In the genomic region with DNA sequence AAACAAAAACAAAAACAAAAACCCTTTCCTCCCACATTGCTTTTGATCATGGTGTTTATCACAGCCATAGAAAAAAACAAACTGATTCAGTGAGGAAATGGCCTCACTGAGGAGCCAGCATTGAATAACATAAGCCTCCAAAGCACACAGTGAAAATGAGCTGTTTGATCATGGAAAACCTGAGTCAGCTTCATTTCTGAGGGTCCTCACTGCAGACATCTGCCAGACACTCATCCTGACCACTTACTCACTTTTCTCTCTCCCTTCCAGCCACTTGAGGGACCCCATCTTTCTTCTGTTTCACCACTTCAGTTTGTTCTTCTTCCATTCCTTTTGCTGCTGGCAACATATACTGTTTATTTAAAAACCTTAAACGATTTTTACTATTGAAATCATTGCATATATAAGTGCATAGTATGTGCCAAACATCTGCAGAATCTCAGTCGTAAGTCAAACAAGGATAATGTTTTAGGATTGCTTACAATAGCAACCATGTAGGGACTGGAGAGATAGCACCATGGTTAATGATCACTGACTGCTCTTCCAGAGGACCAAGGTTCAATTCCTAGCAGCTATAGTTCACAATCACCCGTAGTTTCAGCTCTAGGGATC, we compare ENCODE assay signal across 26 mouse cellular contexts. TPM values are rescaled to one million over a fixed set of nuclear protein-coding genes. Genes with fewer than 3 reads are reported as not detected.
A peak's percentile ranks its signal among the peaks of the same experiment; 100 is the strongest.
DNase-seq lines count a peak whose midpoint lies in the region; ATAC-seq and TF ChIP-seq lines count a peak whose summit lies in the region.
"Had no signal": no experiment of that assay in that cellular context is flagged by ENCODE, and none has a peak within 500 bp of the region (broad histone marks: within the 10 kb centered on the region; RNA-seq: fewer than 3 reads in every experiment).

No protein-coding gene starts in this region.

- TF ChIP-seq CTCF in lung, embryonic 14.5 days (IDR thresholded peaks at IDR 0.05; ENCODE audit: low read depth) = no peak
- TF ChIP-seq CTCF in stomach, postnatal 0 days (IDR thresholded peaks at IDR 0.05; ENCODE audit: low read depth) = no peak

- no peaks in the 10 kb centered on the region for H3K9me3 ChIP-seq in embryonic facial prominence, embryonic 14.5 days (ENCODE audit: control insufficient read depth, low read length)
- H3K9me3 ChIP-seq in embryonic facial prominence, embryonic 10.5 days = no peaks in the 10 kb centered on the region
- no peaks in the 10 kb centered on the region for H3K9me3 ChIP-seq in lung, embryonic 14.5 days (ENCODE audit: low read depth, low read length)
- no peaks in the 10 kb centered on the region for H3K9me3 ChIP-seq in stomach, embryonic 14.5 days (ENCODE audit: control insufficient read depth, low read depth, low read length)
- H3K9me3 ChIP-seq in stomach, postnatal 0 days (ENCODE audit: control insufficient read depth, low read length) = no peaks in the 10 kb centered on the region
- H3K9me3 ChIP-seq: embryonic facial prominence, embryonic 15.5 days; forebrain, embryonic 10.5 days; heart, embryonic 13.5 days; hindbrain, embryonic 15.5 days had no signal

- no peaks in the 10 kb centered on the region for H3K27me3 ChIP-seq in embryonic facial prominence, embryonic 14.5 days (replicated peaks; ENCODE audit: control insufficient read depth, insufficient read depth, low read length)
- no peaks in the 10 kb centered on the region for H3K27me3 ChIP-seq in embryonic facial prominence, embryonic 10.5 days (replicated peaks; ENCODE audit: low read depth, poor library complexity, severe bottlenecking)
- H3K27me3 ChIP-seq in lung, embryonic 14.5 days (ENCODE audit: insufficient read depth, low read length) = no peaks in the 10 kb centered on the region
- no peaks in the 10 kb centered on the region for H3K27me3 ChIP-seq in stomach, embryonic 14.5 days (ENCODE audit: control insufficient read depth, insufficient read depth, low read length)
- H3K27me3 ChIP-seq in stomach, postnatal 0 days (ENCODE audit: control insufficient read depth, insufficient read depth, low read length) = no peaks in the 10 kb centered on the region
- H3K27me3 ChIP-seq: embryonic facial prominence, embryonic 15.5 days; heart, embryonic 13.5 days; hindbrain, embryonic 15.5 days had no signal

- no peaks in the 10 kb centered on the region for H3K4me1 ChIP-seq in embryonic facial prominence, embryonic 14.5 days (ENCODE audit: control insufficient read depth, insufficient read depth, low read length)
- H3K4me1 ChIP-seq in embryonic facial prominence, embryonic 10.5 days = no peaks in the 10 kb centered on the region
- no peaks in the 10 kb centered on the region for H3K4me1 ChIP-seq in lung, embryonic 14.5 days (ENCODE audit: insufficient read depth)
- H3K4me1 ChIP-seq in stomach, embryonic 14.5 days (ENCODE audit: control insufficient read depth, insufficient read depth, low read length) = peaks cover 3% of the 10 kb centered on the region; the same call in 1 of the 2 replicates
- no peaks in the 10 kb centered on the region for H3K4me1 ChIP-seq in stomach, postnatal 0 days (replicated peaks; ENCODE audit: control insufficient read depth, insufficient read depth)
- H3K4me1 ChIP-seq: embryonic facial prominence, embryonic 15.5 days; forebrain, embryonic 10.5 days; heart, embryonic 13.5 days; hindbrain, embryonic 15.5 days had no signal

- peak; percentile 45 for DNase-seq in embryonic facial prominence, embryonic 14.5 days (ENCODE audit: low spot score)
- DNase-seq in embryonic facial prominence, embryonic 10.5 days (ENCODE audit: low spot score) = no peak
- peak; percentile 69 for DNase-seq in lung, embryonic 14.5 days
- DNase-seq in lung, adult 18-20 months = no peak
- no peak for DNase-seq in stomach, postnatal 0 days (ENCODE audit: low spot score)
- peak; percentile 24 for DNase-seq in yolk sac, embryonic 10.5 days (ENCODE audit: low spot score)
- DNase-seq in gastrocnemius, postnatal 4 days (ENCODE audit: low spot score in 2 of 2) = no peak
- DNase-seq: adrenal gland, postnatal 14 days; B cell, adult 2 months; cerebellum, adult 18-20 months; cerebellum, adult 9-11 months; cerebellum, postnatal 36 days; gastrocnemius, adult 2 months; gastrocnemius, postnatal 25 days; heart, adult 18-20 months; heart, postnatal 36 days had no signal

- no peak overlapping the region for H3K9ac ChIP-seq in embryonic facial prominence, embryonic 14.5 days (ENCODE audit: low read depth, low read length)
- no peak overlapping the region for H3K9ac ChIP-seq in lung, embryonic 14.5 days
- no peak overlapping the region for H3K9ac ChIP-seq in stomach, embryonic 14.5 days (replicated peaks; ENCODE audit: low read depth, low read length)
- no peak overlapping the region for H3K9ac ChIP-seq in stomach, postnatal 0 days (ENCODE audit: low read length)
- H3K9ac ChIP-seq: embryonic facial prominence, embryonic 15.5 days; heart, embryonic 13.5 days; hindbrain, embryonic 15.5 days had no signal

- H3K27ac ChIP-seq in embryonic facial prominence, embryonic 14.5 days (replicated peaks; ENCODE audit: low read depth, low read length) = no peak overlapping the region
- H3K27ac ChIP-seq in embryonic facial prominence, embryonic 10.5 days (replicated peaks) = no peak overlapping the region
- H3K27ac ChIP-seq in lung, embryonic 14.5 days (ENCODE audit: low read depth) = peak overlapping the region; percentile 65
- H3K27ac ChIP-seq in stomach, embryonic 14.5 days (ENCODE audit: low read length) = peak overlapping the region; percentile 27; the same call in 1 of the 2 replicates
- no peak overlapping the region for H3K27ac ChIP-seq in stomach, postnatal 0 days (replicated peaks)
- H3K27ac ChIP-seq: embryonic facial prominence, embryonic 15.5 days; forebrain, embryonic 10.5 days; gastrocnemius, adult 2 months; heart, embryonic 13.5 days; hindbrain, embryonic 15.5 days had no signal

- H3K36me3 ChIP-seq in embryonic facial prominence, embryonic 14.5 days (ENCODE audit: control insufficient read depth, insufficient read depth, low read length) = no peaks in the 10 kb centered on the region
- no peaks in the 10 kb centered on the region for H3K36me3 ChIP-seq in embryonic facial prominence, embryonic 10.5 days (replicated peaks)
- no peaks in the 10 kb centered on the region for H3K36me3 ChIP-seq in lung, embryonic 14.5 days (ENCODE audit: insufficient read depth)
- H3K36me3 ChIP-seq in stomach, embryonic 14.5 days (ENCODE audit: control insufficient read depth, insufficient read depth, low read length) = no peaks in the 10 kb centered on the region
- no peaks in the 10 kb centered on the region for H3K36me3 ChIP-seq in stomach, postnatal 0 days (ENCODE audit: control insufficient read depth, insufficient read depth, low read length)
- H3K36me3 ChIP-seq: embryonic facial prominence, embryonic 15.5 days; forebrain, embryonic 10.5 days; heart, embryonic 13.5 days; hindbrain, embryonic 15.5 days had no signal

- ATAC-seq in embryonic facial prominence, embryonic 14.5 days (ENCODE audit: low read depth) = no peak
- peak; percentile 86 for ATAC-seq in lung, embryonic 14.5 days (ENCODE audit: insufficient read depth)
- no peak; the same call in 1 of the 2 replicates for ATAC-seq in stomach, embryonic 14.5 days (ENCODE audit: insufficient number of reproducible peaks, insufficient read depth, low FRiP score, low read depth)
- ATAC-seq in stomach, postnatal 0 days (ENCODE audit: low FRiP score, low TSS enrichment) = no peak
- ATAC-seq: activated CD4-positive, CD25-positive, alpha-beta regulatory T cell, adult 4 months; CD4-positive, CD25-positive, alpha-beta regulatory T cell, adult 4 months; forebrain, embryonic 14.5 days had no signal

- 63% methylated on average over 3 of the region's 3 CpGs for WGBS in embryonic facial prominence, embryonic 14.5 days
- WGBS in embryonic facial prominence, embryonic 10.5 days = 81% methylated on average over 3 of the region's 3 CpGs
- 41% methylated on average over 3 of the region's 3 CpGs for WGBS in lung, embryonic 14.5 days
- WGBS in stomach, embryonic 14.5 days = 38% methylated on average over 3 of the region's 3 CpGs
- 39% methylated on average over 3 of the region's 3 CpGs for WGBS in stomach, postnatal 0 days

- TF ChIP-seq EP300 in stomach, postnatal 0 days (optimal IDR thresholded peaks at IDR 0.05) = no peak

- no peak overlapping the region for H3K4me3 ChIP-seq in embryonic facial prominence, embryonic 14.5 days (ENCODE audit: low read depth, low read length)
- H3K4me3 ChIP-seq in embryonic facial prominence, embryonic 10.5 days = no peak overlapping the region
- no peak overlapping the region for H3K4me3 ChIP-seq in lung, embryonic 14.5 days (ENCODE audit: low read depth, low read length)
- H3K4me3 ChIP-seq in stomach, embryonic 14.5 days (ENCODE audit: low read depth, low read length) = no peak overlapping the region
- H3K4me3 ChIP-seq in stomach, postnatal 0 days (ENCODE audit: low read depth, low read length) = no peak overlapping the region
- H3K4me3 ChIP-seq: embryonic facial prominence, embryonic 15.5 days; erythroblast, embryonic 14.5 days; forebrain, embryonic 10.5 days; gastrocnemius, adult 2 months; heart, embryonic 13.5 days; hindbrain, embryonic 15.5 days had no signal

- H3K4me2 ChIP-seq in embryonic facial prominence, embryonic 14.5 days (ENCODE audit: low read depth, low read length) = no peak overlapping the region
- H3K4me2 ChIP-seq in lung, embryonic 14.5 days = no peak overlapping the region
- no peak overlapping the region for H3K4me2 ChIP-seq in stomach, embryonic 14.5 days (replicated peaks; ENCODE audit: low read depth, low read length)
- H3K4me2 ChIP-seq in stomach, postnatal 0 days (replicated peaks; ENCODE audit: low read depth) = no peak overlapping the region
- H3K4me2 ChIP-seq: embryonic facial prominence, embryonic 15.5 days; heart, embryonic 13.5 days; hindbrain, embryonic 15.5 days had no signal

RNA-seq across cellular contexts. Expression of gene Dab2, which starts 32.3 kb away (rescaled TPM):
- polyA plus RNA-seq in embryonic facial prominence, embryonic 14.5 days (2014; fragmentation: Nextera tagmentation; extraction: Ambion mirVana) = 100 and 102 TPM in 2 replicates
- 40.2 and 47.5 TPM in 2 replicates for polyA plus RNA-seq in embryonic facial prominence, embryonic 10.5 days (2016; fragmentation: Nextera tagmentation; extraction: Ambion mirVana)
- polyA plus RNA-seq in lung, embryonic 14.5 days (2014; fragmentation: Nextera tagmentation; extraction: Ambion mirVana) = 50.0 and 53.2 TPM in 2 replicates
- 65.9 and 66.0 TPM in 2 replicates for polyA plus RNA-seq in stomach, embryonic 14.5 days (2014; fragmentation: Nextera tagmentation; extraction: Ambion mirVana)
- 16.1 and 16.9 TPM in 2 replicates for polyA plus RNA-seq in stomach, postnatal 0 days (2015; fragmentation: Nextera tagmentation; extraction: Ambion mirVana)
- total RNA-seq in gastrocnemius, postnatal 4 days (2021) = 10 to 100 TPM; 94.6 to 96.1 TPM
- total RNA-seq: MEL had no signal
- polyA plus RNA-seq: CD4-positive, CD25-positive, alpha-beta regulatory T cell, adult 4 months; erythroblast, embryonic 14.5 days had no signal

Comparison
In these comparisons a context has a peak if more than half of its experiments do, and no peak if none do; other contexts are left out.
1. DNase-seq: peak in embryonic facial prominence, embryonic 14.5 days (single experiment), lung, embryonic 14.5 days (single experiment) and yolk sac, embryonic 10.5 days (single experiment); none in embryonic facial prominence, embryonic 10.5 days (single experiment), lung, adult 18-20 months (0 of 2), stomach, postnatal 0 days (single experiment) and gastrocnemius, postnatal 4 days (0 of 2).
2. H3K27ac ChIP-seq: peak in lung, embryonic 14.5 days (single experiment) and stomach, embryonic 14.5 days (single experiment); none in embryonic facial prominence, embryonic 14.5 days (single experiment), embryonic facial prominence, embryonic 10.5 days (single experiment) and stomach, postnatal 0 days (single experiment).